Comparison of ENCODE assay signal across 13 mouse cellular contexts in genomic region chr6:94061424-94061980, GRCm38 (mm10).
A peak's percentile ranks its signal among the peaks of the same experiment; 100 is the strongest.
DNase-seq lines count a peak whose midpoint lies in the region; ATAC-seq and TF ChIP-seq lines count a peak whose summit lies in the region.
"Had no signal": no experiment of that assay in that cellular context is flagged by ENCODE, and none has a peak within 500 bp of the region (broad histone marks: within the 10 kb centered on the region; RNA-seq: fewer than 3 reads in every experiment).

No protein-coding gene starts in this region.

- H3K9me3 ChIP-seq in hindbrain, embryonic 15.5 days = no peaks in the 10 kb centered on the region
- 0 out of 2 replicates have a peak, but pooled peaks cover 2% of the 10 kb centered on the region for H3K9me3 ChIP-seq in hindbrain, embryonic 12.5 days (replicated peaks)
- H3K9me3 ChIP-seq in intestine, postnatal 0 days (ENCODE audit: control insufficient read depth) = no peaks in the 10 kb centered on the region

- H3K27me3 ChIP-seq in hindbrain, embryonic 15.5 days = no peaks in the 10 kb centered on the region
- no peaks in the 10 kb centered on the region for H3K27me3 ChIP-seq in hindbrain, embryonic 12.5 days
- H3K27me3 ChIP-seq in intestine, postnatal 0 days (replicated peaks; ENCODE audit: control insufficient read depth, insufficient read depth, low read length) = no peaks in the 10 kb centered on the region

- intact Hi-C loops in heart, postnatal 10 days (cut with DNase I) = no loop called here

- no peak overlapping the region for H3K4me2 ChIP-seq in hindbrain, embryonic 15.5 days
- H3K4me2 ChIP-seq in hindbrain, embryonic 12.5 days (replicated peaks) = no peak overlapping the region
- H3K4me2 ChIP-seq in intestine, postnatal 0 days (replicated peaks; ENCODE audit: low read depth) = no peak overlapping the region

- DNase-seq in heart, adult 11 months = peak; percentile 79
- DNase-seq in heart, postnatal 10 days = no peak
- no peak for DNase-seq in spleen, postnatal 36 days (ENCODE audit: low spot score in 2 of 2)
- DNase-seq in right cerebral cortex, adult 18-20 months = no peak
- DNase-seq: adrenal gland, adult 8-10 months; cerebellum, postnatal 36 days; kidney, postnatal 36 days had no signal

- no peak for ATAC-seq in hindbrain, embryonic 15.5 days (ENCODE audit: low FRiP score, low read depth)
- ATAC-seq in hindbrain, embryonic 12.5 days (ENCODE audit: low FRiP score) = no peak
- no peak for ATAC-seq in intestine, postnatal 0 days

- WGBS in hindbrain, embryonic 15.5 days = 62% methylated on average over 8 of the region's 8 CpGs
- whole genome bisulfite sequencing in hindbrain, embryonic 12.5 days = 72% methylated on average over 8 of the region's 8 CpGs
- 60% methylated on average over 8 of the region's 8 CpGs for WGBS in intestine, postnatal 0 days

- no peak overlapping the region for H3K9ac ChIP-seq in hindbrain, embryonic 15.5 days
- H3K9ac ChIP-seq in hindbrain, embryonic 12.5 days = no peak overlapping the region
- H3K9ac ChIP-seq in intestine, postnatal 0 days (ENCODE audit: low read depth, low read length) = no peak overlapping the region
- H3K9ac ChIP-seq: liver, embryonic 14.5 days had no signal

- no peaks in the 10 kb centered on the region for H3K36me3 ChIP-seq in hindbrain, embryonic 15.5 days
- no peaks in the 10 kb centered on the region for H3K36me3 ChIP-seq in hindbrain, embryonic 12.5 days
- H3K36me3 ChIP-seq in intestine, postnatal 0 days (ENCODE audit: control insufficient read depth, insufficient read depth) = no peaks in the 10 kb centered on the region

- 0 out of 2 replicates have a peak overlapping the region, but pooled peaks have one; percentile 1 for H3K27ac ChIP-seq in hindbrain, embryonic 15.5 days (replicated peaks)
- no peak overlapping the region for H3K27ac ChIP-seq in hindbrain, embryonic 12.5 days
- peak overlapping the region; percentile 29 for H3K27ac ChIP-seq in brown adipose tissue, adult 24 weeks (replicated peaks; ENCODE audit: low read depth, low read length)
- H3K27ac ChIP-seq in intestine, postnatal 0 days (ENCODE audit: low read depth, low read length) = 0 out of 2 replicates have a peak overlapping the region, but pooled peaks have one; percentile 28
- H3K27ac ChIP-seq: liver, embryonic 14.5 days had no signal

- H3K4me3 ChIP-seq in hindbrain, embryonic 15.5 days = no peak overlapping the region
- no peak overlapping the region for H3K4me3 ChIP-seq in hindbrain, embryonic 12.5 days
- H3K4me3 ChIP-seq in brown adipose tissue, adult 24 weeks (ENCODE audit: insufficient read depth, low read depth, low read length) = no peak overlapping the region
- H3K4me3 ChIP-seq in intestine, postnatal 0 days (ENCODE audit: low read depth, low read length) = no peak overlapping the region
- H3K4me3 ChIP-seq: erythroblast, embryonic 14.5 days had no signal

- peaks cover 11% of the 10 kb centered on the region; the same call in 1 of the 2 replicates for H3K4me1 ChIP-seq in hindbrain, embryonic 15.5 days (replicated peaks)
- 0 out of 2 replicates have a peak, but pooled peaks cover 5% of the 10 kb centered on the region for H3K4me1 ChIP-seq in hindbrain, embryonic 12.5 days
- H3K4me1 ChIP-seq in brown adipose tissue, adult 24 weeks (ENCODE audit: control insufficient read depth, insufficient read depth, insufficient read length, low read length) = peaks cover 16% of the 10 kb centered on the region
- H3K4me1 ChIP-seq in intestine, postnatal 0 days (replicated peaks; ENCODE audit: control insufficient read depth, insufficient read depth, low read length) = peaks cover 13% of the 10 kb centered on the region

- TF ChIP-seq CTCF in intestine, postnatal 0 days (IDR thresholded peaks at IDR 0.05; ENCODE audit: low read depth) = no peak
